Mouse (Mus musculus) C2C12 (cell line): Measurements from ENCODE around the gene 2510039O18Rik.

Experiments used
- CTCF ChIP-seq: IDR thresholded peaks from one replicate; pipeline ENCODE4 v1.5.1; 2011; ENCODE audit not compliant: control insufficient read depth, insufficient read depth, insufficient read length
- MYOD1 ChIP-seq: IDR thresholded peaks from one replicate; pipeline ENCODE4 v1.6.1; 2011; ENCODE audit warnings: low read depth; ENCODE audit not compliant: control insufficient read depth, insufficient read length
- MYOG ChIP-seq: IDR thresholded peaks from one replicate; pipeline ENCODE4 v1.6.1; 2011; ENCODE audit not compliant: control insufficient read depth, insufficient read length; ENCODE audit errors: extremely low read depth
- USF1 ChIP-seq: IDR thresholded peaks from one replicate; pipeline ENCODE4 v1.6.1; 2011; ENCODE audit warnings: low read depth, mild to moderate bottlenecking, control low read depth, moderate library complexity

- TF ChIP-seq CTCF (no peak), USF1 (no peak), MYOD1 (no peak), MYOG (no peak)
Measured at GRCm38 (mm10) chr4:147934134-147934533, 6.6 kb upstream of the 2510039O18Rik start.
